In genomic region chr9:27154763-27155530, GRCm38 (mm10) we compare ENCODE assay signal across 7 mouse cellular contexts. TPM values are rescaled to one million over a fixed set of nuclear protein-coding genes. Genes with fewer than 3 reads are reported as not detected.
DNase-seq lines count a peak whose midpoint lies in the region; ATAC-seq and TF ChIP-seq lines count a peak whose summit lies in the region.

Gene Jam3 (minus strand): TSS chr9:27155421.

- peak within 1 kb of the TSS; percentile 62 for H3K9ac ChIP-seq in embryonic facial prominence, embryonic 15.5 days
- H3K9ac ChIP-seq in kidney, embryonic 14.5 days (ENCODE audit: low read depth, low read length) = peak within 1 kb of the TSS; percentile 61
- H3K9ac ChIP-seq in limb, embryonic 14.5 days (ENCODE audit: low read depth, low read length, severe bottlenecking) = peak within 1 kb of the TSS; percentile 77
- peak within 1 kb of the TSS; percentile 70 for H3K9ac ChIP-seq in stomach, postnatal 0 days (ENCODE audit: low read length)

- peaks cover 10% of the 10 kb centered on the region for H3K4me1 ChIP-seq in embryonic facial prominence, embryonic 15.5 days
- peaks cover 19% of the 10 kb centered on the region; the same call in 1 of the 2 replicates for H3K4me1 ChIP-seq in heart, embryonic 10.5 days
- H3K4me1 ChIP-seq in kidney, embryonic 14.5 days (ENCODE audit: control insufficient read depth, insufficient read depth, low read length) = peaks cover 9% of the 10 kb centered on the region
- peaks cover 8% of the 10 kb centered on the region for H3K4me1 ChIP-seq in limb, embryonic 14.5 days (ENCODE audit: control insufficient read depth, insufficient read depth, low read length)
- H3K4me1 ChIP-seq in stomach, postnatal 0 days (replicated peaks; ENCODE audit: control insufficient read depth, insufficient read depth) = no peaks in the 10 kb centered on the region

- H3K79me2 ChIP-seq in myocyte (ENCODE audit: control insufficient read depth, insufficient read depth) = peaks cover 11% of the 10 kb centered on the region

- H3K4me3 ChIP-seq in embryonic facial prominence, embryonic 15.5 days (replicated peaks) = peak within 1 kb of the TSS; percentile 75
- peak within 1 kb of the TSS; percentile 85 for H3K4me3 ChIP-seq in heart, embryonic 10.5 days
- peak within 1 kb of the TSS; percentile 68 for H3K4me3 ChIP-seq in kidney, embryonic 14.5 days (ENCODE audit: low read length)
- peak within 1 kb of the TSS; percentile 67 for H3K4me3 ChIP-seq in limb, embryonic 14.5 days (replicated peaks; ENCODE audit: low read length)
- H3K4me3 ChIP-seq in myocyte = peak within 1 kb of the TSS; percentile 36
- peak within 1 kb of the TSS; percentile 57 for H3K4me3 ChIP-seq in stomach, postnatal 0 days (ENCODE audit: low read depth, low read length)

- no peaks in the 10 kb centered on the region for H3K27me3 ChIP-seq in embryonic facial prominence, embryonic 15.5 days
- no peaks in the 10 kb centered on the region for H3K27me3 ChIP-seq in heart, embryonic 10.5 days (ENCODE audit: insufficient read depth, poor library complexity, severe bottlenecking)
- 0 out of 2 replicates have a peak, but pooled peaks cover 3% of the 10 kb centered on the region for H3K27me3 ChIP-seq in kidney, embryonic 14.5 days (ENCODE audit: control insufficient read depth, insufficient read depth, low read length)
- H3K27me3 ChIP-seq in limb, embryonic 14.5 days (ENCODE audit: control insufficient read depth, insufficient read depth, low read length) = no peaks in the 10 kb centered on the region
- peaks cover 5% of the 10 kb centered on the region for H3K27me3 ChIP-seq in myocyte (ENCODE audit: control insufficient read depth, insufficient read depth, insufficient read length)
- no peaks in the 10 kb centered on the region for H3K27me3 ChIP-seq in stomach, postnatal 0 days (ENCODE audit: control insufficient read depth, insufficient read depth, low read length)

- under 1% methylated on average over 58 of the region's 58 CpGs for WGBS in embryonic facial prominence, embryonic 15.5 days
- under 1% methylated on average over 58 of the region's 58 CpGs for WGBS in heart, embryonic 10.5 days
- 1% methylated on average over 49 of the region's 58 CpGs for WGBS in kidney, embryonic 14.5 days
- WGBS in limb, embryonic 14.5 days = under 1% methylated on average over 58 of the region's 58 CpGs
- WGBS in stomach, postnatal 0 days = 1% methylated on average over 57 of the region's 58 CpGs

- peak within 1 kb of the TSS; percentile 90 for H3K27ac ChIP-seq in embryonic facial prominence, embryonic 15.5 days (replicated peaks)
- H3K27ac ChIP-seq in heart, embryonic 10.5 days = peak within 1 kb of the TSS; percentile 92
- peak within 1 kb of the TSS; percentile 65; the same call in 1 of the 2 replicates for H3K27ac ChIP-seq in kidney, embryonic 14.5 days (ENCODE audit: low read depth, low read length)
- peak within 1 kb of the TSS; percentile 90 for H3K27ac ChIP-seq in limb, embryonic 14.5 days (replicated peaks; ENCODE audit: low read depth, low read length)
- peak within 1 kb of the TSS; percentile 82 for H3K27ac ChIP-seq in stomach, postnatal 0 days (replicated peaks)

- peak; percentile 75; the same call in 1 of the 2 replicates for TF ChIP-seq POLR2A in brain, embryonic 14.5 days (IDR thresholded peaks at IDR 0.05; ENCODE audit: borderline replicate concordance, extremely low read depth, insufficient read depth, insufficient read length, poor library complexity, severe bottlenecking)
- peak; percentile 80; the same call in 1 of the 2 replicates for TF ChIP-seq POLR2A in limb, embryonic 14.5 days (IDR thresholded peaks at IDR 0.05; ENCODE audit: borderline replicate concordance, extremely low read depth, insufficient read depth, insufficient read length)
- TF ChIP-seq POLR2A in myocyte (IDR thresholded peaks at IDR 0.05; ENCODE audit: insufficient read length, low read depth) = peak; percentile 87

- TF ChIP-seq CTCF in brain, embryonic 14.5 days (IDR thresholded peaks at IDR 0.05; ENCODE audit: borderline replicate concordance, extremely low read depth, insufficient read depth, insufficient read length) = no peak
- peak; percentile 30 for TF ChIP-seq CTCF in stomach, postnatal 0 days (IDR thresholded peaks at IDR 0.05; ENCODE audit: low read depth)

- ATAC-seq in embryonic facial prominence, embryonic 15.5 days (ENCODE audit: insufficient number of reproducible peaks, low FRiP score, low TSS enrichment, low read depth) = peak; percentile 91
- peak; percentile 99 for ATAC-seq in kidney, embryonic 14.5 days (ENCODE audit: low FRiP score, low TSS enrichment)
- ATAC-seq in limb, embryonic 14.5 days (ENCODE audit: low FRiP score, low read depth) = peak; percentile 98
- peak; percentile 87 for ATAC-seq in stomach, postnatal 0 days (ENCODE audit: low FRiP score, low TSS enrichment)

- H3K9me3 ChIP-seq in embryonic facial prominence, embryonic 15.5 days (replicated peaks) = no peaks in the 10 kb centered on the region
- no peaks in the 10 kb centered on the region for H3K9me3 ChIP-seq in heart, embryonic 10.5 days
- H3K9me3 ChIP-seq in kidney, embryonic 14.5 days (ENCODE audit: control insufficient read depth, low read length) = no peaks in the 10 kb centered on the region
- no peaks in the 10 kb centered on the region for H3K9me3 ChIP-seq in limb, embryonic 14.5 days (ENCODE audit: control insufficient read depth, low read length)
- no peaks in the 10 kb centered on the region for H3K9me3 ChIP-seq in stomach, postnatal 0 days (ENCODE audit: control insufficient read depth, low read length)

- H3K4me2 ChIP-seq in embryonic facial prominence, embryonic 15.5 days (replicated peaks) = peak within 1 kb of the TSS; percentile 69
- peak within 1 kb of the TSS; percentile 72 for H3K4me2 ChIP-seq in kidney, embryonic 14.5 days (replicated peaks; ENCODE audit: low read depth, low read length)
- H3K4me2 ChIP-seq in limb, embryonic 14.5 days (replicated peaks; ENCODE audit: low read depth, low read length, severe bottlenecking) = peak within 1 kb of the TSS; percentile 50
- H3K4me2 ChIP-seq in myocyte (ENCODE audit: low read depth) = peak within 1 kb of the TSS; percentile 76
- peak within 1 kb of the TSS; percentile 67 for H3K4me2 ChIP-seq in stomach, postnatal 0 days (replicated peaks; ENCODE audit: low read depth)

- peak; percentile 99 for DNase-seq in brain, embryonic 14.5 days (ENCODE audit: low read depth)
- DNase-seq in heart, embryonic 10.5 days (ENCODE audit: low spot score) = peak; percentile 97
- peak; percentile 96 for DNase-seq in limb, embryonic 14.5 days (ENCODE audit: low spot score)
- DNase-seq in stomach, postnatal 0 days (ENCODE audit: low spot score) = peak; percentile 80

- no peaks in the 10 kb centered on the region for H3K36me3 ChIP-seq in embryonic facial prominence, embryonic 15.5 days
- 0 out of 2 replicates have a peak, but pooled peaks cover 4% of the 10 kb centered on the region for H3K36me3 ChIP-seq in heart, embryonic 10.5 days
- no peaks in the 10 kb centered on the region for H3K36me3 ChIP-seq in kidney, embryonic 14.5 days (ENCODE audit: control insufficient read depth, insufficient read depth, low read length)
- no peaks in the 10 kb centered on the region for H3K36me3 ChIP-seq in limb, embryonic 14.5 days (ENCODE audit: control insufficient read depth, insufficient read depth, low read length)
- no peaks in the 10 kb centered on the region for H3K36me3 ChIP-seq in myocyte (ENCODE audit: control insufficient read depth, insufficient read depth)
- no peaks in the 10 kb centered on the region for H3K36me3 ChIP-seq in stomach, postnatal 0 days (ENCODE audit: control insufficient read depth, insufficient read depth, low read length)

- no peak for TF ChIP-seq EP300 in stomach, postnatal 0 days (optimal IDR thresholded peaks at IDR 0.05)

- peak within 1 kb of the TSS; percentile 42 for H3ac ChIP-seq in myocyte (ENCODE audit: control insufficient read depth, insufficient read length)

TF ChIP-seq in myocyte, 11 proteins besides CTCF, POLR2A, EP300 and RAD21:
- TF ChIP-seq TCF12 (IDR thresholded peaks at IDR 0.05; ENCODE audit: insufficient read depth, poor library complexity, severe bottlenecking) = no peak
- peak; percentile 85 for TF ChIP-seq POLR2AphosphoS2 (IDR thresholded peaks at IDR 0.05; ENCODE audit: insufficient read length, low read depth)
- TF ChIP-seq E2F4 (IDR thresholded peaks at IDR 0.05; ENCODE audit: insufficient read depth) = no peak
- no peak for TF ChIP-seq TCF3 (IDR thresholded peaks at IDR 0.05; ENCODE audit: insufficient read length, low read depth)

RNA-seq across cellular contexts. Expression of gene Jam3, which starts in this region (rescaled TPM):
- polyA plus RNA-seq in brain, embryonic 14.5 days (2012; rRNA removed) = 53.5 and 63.4 TPM in 2 replicates
- polyA plus RNA-seq in embryonic facial prominence, embryonic 15.5 days (2015; fragmentation: Nextera tagmentation; extraction: Ambion mirVana) = 94.7 and 104 TPM in 2 replicates
- polyA plus RNA-seq in heart, embryonic 10.5 days (2016; fragmentation: Nextera tagmentation; extraction: Ambion mirVana) = 51.2 and 66.7 TPM in 2 replicates
- 75.1 and 78.3 TPM in 2 replicates for polyA plus RNA-seq in kidney, embryonic 14.5 days (2014; fragmentation: Nextera tagmentation; extraction: Ambion mirVana)
- 100 and 103 TPM in 2 replicates for polyA plus RNA-seq in limb, embryonic 14.5 days (2012; rRNA removed)
- polyA plus RNA-seq in limb, embryonic 14.5 days (2014; fragmentation: Nextera tagmentation; extraction: Ambion mirVana) = 110 and 112 TPM in 2 replicates
- polyA plus RNA-seq in myocyte (2012; fragmentation: generic; extraction: Trizol) = 22.9 TPM
- polyA plus RNA-seq in stomach, postnatal 0 days (2015; fragmentation: Nextera tagmentation; extraction: Ambion mirVana) = 28.8 and 30.8 TPM in 2 replicates

Comparison
In these comparisons a context has a peak if more than half of its experiments do, and no peak if none do; other contexts are left out.
1. Peak in every context shown above with its lines: DNase-seq, ATAC-seq, H3K4me3 ChIP-seq and H3K27ac ChIP-seq.